Mouse (Mus musculus) megakaryocyte-erythroid progenitor cell, adult 5-6 weeks (primary cell): ENCODE measurements at regions not wholly inside any gene's neighbourhood (a gene's known extent, or its start where the extent isn't known, plus 50 kb on each side); places are given as distances from the start of the nearest gene placed in this dataset.
"Not testable (repeated sequence)": the region's sequence is repeated elsewhere in the genome, so short reads cannot be mapped to it uniquely, and the experiment has no call there.

ENCODE experiments used
- ATAC-seq: replicated peaks from 2 replicates; pipeline ENCODE4 v1.8.0; 2016; ENCODE audit warnings: mild to moderate bottlenecking, inconsistent platforms; ENCODE audit not compliant: severe bottlenecking, poor library complexity, low FRiP score, low TSS enrichment

DNA sequence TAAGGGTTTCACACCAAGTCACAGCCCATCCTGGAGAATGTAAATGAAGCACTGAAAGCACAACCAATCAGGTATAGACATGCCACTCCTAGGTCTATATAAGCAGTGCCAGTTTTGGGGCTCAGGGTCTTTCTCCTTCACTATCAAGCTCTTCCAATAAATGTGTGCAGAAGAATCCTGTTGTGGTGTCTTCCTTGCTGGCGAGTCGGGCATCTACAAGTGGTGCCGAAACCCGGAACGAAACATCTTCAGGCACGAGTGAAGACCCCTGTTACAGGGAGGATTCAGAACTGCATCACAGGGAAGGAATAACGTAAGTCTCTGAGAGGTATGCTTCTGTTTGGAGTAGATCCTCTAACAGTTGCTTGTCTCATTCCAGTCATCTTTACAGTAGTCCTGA is 299.9 kb upstream of the Rgma start:
- not testable (repeated sequence) for ATAC-seq

DNA sequence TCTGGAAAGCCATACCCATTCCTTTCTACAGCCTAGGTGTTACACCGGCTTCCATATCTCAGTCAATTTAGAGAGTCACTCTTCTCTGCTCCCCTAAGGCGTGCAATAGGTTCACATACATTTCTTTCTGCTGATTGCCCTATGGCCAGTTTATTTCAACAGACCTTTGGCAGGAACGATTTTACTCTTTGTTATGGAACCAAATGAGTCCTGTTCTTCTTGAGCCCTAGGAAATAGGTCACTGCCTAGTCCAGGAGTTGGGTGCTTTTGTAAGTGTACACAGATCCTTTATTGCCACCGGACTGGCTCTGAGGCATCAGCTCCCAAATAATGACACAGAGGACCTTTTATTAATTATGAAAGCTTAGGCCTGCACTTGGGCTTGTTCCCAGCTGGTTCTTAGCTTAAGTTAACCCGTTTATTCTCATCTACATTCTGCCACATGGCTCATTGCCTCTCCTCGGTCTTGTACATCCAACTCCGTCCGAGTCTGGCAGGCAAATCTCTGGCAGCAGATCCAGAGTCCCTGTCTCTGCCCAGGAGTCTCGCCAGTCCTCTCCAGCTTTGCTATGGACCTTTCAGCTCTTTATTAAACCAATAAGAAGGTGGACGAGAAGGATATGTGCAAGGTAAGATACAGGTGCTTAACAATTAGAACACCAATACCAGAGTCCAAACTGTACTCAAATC is 287.7 kb upstream of the Rgma start:
- no peak for ATAC-seq

DNA sequence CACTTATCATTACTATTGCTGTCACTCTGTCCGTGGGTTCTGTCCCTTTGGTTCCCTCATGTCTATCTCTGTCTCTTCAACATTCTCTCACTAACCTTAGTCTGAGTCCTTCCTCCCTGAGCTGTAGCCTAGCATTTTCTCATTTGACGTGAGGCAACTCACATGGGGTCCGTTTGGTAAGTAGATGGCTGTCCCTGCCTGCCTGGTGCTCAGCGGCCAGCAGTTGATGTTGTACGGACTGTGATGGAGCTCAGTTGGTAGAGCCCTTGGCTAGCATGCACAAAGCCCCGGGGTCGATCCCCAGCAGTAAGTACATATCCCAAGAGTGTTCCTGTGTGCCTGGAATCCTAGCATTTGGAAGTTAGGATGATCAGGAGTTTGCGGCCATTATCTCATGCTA is 287.0 kb upstream of the Rgma start:
- ATAC-seq: no peak

DNA sequence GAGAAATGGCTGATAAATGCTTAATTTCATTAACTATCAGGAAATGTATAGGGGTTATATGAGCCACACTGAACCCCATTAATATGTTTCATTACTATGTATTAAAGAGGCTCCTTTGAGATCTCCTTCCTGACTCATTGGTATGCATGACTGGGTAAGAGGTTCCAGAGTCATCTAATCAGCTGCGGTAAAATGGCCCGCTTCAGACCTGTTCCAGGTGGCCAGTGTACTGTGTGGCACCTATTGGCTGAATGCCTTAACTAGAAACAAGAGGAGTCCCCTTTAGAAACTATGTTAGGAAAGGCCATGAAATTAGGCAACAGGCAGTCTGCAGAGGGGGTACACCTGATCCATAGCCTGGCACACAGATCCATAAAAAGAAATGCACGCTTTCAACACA is 283.6 kb upstream of the Rgma start:
- no peak for ATAC-seq

DNA sequence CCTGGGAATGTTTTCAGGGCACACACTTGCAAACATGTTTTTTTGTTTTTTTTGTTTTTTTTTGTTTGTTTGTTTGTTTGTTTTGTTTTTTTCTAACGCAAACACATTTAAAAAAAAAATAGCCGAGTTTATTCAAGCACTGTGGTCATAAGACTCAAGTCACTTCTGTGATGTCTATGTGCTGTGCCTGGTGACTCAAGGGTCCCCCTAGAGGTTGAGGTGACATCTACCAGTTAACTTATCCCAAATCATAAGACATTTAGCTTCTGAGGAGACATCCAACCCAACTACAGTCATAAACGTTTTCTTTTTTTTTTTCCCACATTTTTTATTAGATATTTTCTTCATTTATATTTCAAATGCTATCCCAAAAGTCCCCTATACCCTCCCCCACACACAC is 281.2 kb upstream of the Rgma start:
- no peak for ATAC-seq

DNA sequence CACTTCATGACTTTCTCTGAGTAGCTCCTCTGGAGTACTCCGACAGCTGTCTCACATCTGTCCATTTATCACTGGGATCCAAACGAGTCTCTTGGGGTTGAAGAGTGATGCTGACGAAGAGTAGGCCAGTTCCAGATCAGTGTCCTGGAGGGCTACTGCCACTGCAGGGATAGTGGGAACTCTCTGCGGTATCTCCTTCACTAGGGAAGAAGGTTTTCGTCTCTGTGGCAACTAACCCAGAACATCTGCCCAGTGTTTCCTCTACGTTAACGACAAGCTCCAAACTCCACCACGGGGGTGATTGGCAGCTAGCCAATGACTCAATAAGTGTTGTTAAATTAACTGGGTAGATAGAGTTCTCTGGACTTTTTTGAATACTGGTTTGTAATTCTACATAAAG is 256.4 kb upstream of the Rgma start:
- ATAC-seq: no peak

DNA sequence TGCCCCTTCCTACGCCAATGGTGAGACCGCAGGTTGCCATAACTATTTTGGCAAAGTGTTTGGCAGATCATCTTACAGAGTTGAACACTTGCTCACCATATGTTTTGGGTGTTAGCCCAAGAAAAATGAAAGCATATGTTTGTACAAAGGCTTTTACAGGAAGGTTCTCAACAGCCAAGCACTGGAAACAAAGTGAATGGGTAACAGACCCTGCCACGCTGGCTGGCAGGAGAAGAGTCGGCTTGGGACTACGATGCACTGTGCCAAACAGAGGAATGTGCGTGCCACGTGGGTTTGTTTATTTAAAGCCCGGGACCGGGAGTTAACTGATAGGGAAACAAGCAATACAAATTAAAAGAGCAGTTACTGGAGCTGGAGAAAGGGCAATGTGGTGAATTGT is 255.0 kb upstream of the Rgma start:
- no peak for ATAC-seq

DNA sequence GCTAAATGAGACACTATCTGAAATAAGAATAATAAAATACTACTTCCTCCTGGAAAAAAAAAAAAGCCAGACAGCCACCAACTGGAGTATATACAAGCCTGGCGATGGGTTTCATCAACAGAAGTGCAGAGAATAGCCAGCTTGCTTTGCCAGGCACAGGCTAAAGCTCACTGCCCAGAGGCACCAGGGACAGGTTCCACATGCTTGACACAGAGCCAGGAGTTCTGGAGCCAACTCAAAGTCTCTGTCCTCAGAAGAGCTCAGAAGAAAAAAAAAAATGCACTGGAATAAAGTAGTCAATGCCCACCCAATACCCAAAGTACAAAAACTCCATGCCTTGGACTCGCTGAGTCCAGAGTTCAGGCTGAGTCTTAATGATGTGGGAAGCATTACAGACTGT is 250.3 kb upstream of the Rgma start:
- no peak for ATAC-seq

DNA sequence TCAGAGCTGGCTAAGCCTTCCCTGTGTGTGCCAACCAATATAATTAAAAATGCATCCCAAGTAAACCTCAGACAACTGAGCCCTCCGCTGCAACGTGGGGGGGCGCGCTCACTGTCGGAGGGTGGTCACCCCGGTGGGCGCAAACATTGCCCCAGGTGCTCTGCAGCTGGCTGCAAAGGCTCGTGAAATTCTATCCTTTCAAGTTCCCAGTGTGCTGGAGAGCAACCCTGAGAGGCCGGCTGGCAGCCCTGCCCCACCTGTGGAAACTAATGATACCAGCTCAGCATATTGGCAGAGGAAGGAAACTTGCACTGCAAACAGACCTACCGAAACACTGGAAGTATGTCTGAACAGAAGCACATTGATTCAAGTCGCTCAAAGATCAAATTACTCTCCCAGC is 249.4 kb upstream of the Rgma start:
- ATAC-seq: no peak

DNA sequence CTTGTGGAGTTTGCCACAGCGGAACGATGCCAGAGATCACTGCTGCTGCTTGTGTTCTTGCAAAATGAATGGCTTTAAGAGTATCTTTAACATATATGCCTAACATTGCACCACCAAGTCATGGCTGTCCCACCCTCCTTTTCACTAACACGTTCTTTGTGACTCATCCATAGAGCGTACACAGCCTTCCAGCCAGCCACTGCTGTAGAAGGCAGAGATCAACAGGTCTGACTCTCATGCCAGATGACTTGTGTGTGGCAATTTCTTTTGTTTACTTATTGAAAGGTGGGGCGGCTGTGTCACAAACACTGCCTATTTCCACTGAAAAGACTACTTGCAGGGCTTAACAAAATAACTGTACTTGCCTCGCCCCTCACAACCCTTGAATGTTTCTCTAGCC is 239.5 kb upstream of the Rgma start:
- no peak for ATAC-seq

DNA sequence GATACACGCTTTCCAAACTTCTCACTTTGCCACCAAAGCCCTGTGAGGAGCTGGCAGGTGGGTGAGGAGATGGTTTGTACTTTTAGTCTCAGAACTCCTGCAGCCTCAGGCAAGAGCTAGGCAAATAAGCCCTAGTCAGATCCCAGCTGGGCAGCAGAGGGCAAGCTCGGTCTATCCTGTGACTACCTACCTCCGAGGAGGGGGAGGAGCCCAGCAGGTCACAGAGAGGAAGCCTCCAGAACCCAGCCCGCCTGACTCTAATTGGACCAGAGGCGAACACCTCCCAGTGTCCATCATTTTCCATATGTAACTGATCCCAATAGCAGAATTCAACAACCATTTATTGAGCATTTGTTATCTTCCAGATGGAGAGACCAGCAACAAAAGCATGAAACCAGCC is 237.0 kb upstream of the Rgma start:
- ATAC-seq: no peak

DNA sequence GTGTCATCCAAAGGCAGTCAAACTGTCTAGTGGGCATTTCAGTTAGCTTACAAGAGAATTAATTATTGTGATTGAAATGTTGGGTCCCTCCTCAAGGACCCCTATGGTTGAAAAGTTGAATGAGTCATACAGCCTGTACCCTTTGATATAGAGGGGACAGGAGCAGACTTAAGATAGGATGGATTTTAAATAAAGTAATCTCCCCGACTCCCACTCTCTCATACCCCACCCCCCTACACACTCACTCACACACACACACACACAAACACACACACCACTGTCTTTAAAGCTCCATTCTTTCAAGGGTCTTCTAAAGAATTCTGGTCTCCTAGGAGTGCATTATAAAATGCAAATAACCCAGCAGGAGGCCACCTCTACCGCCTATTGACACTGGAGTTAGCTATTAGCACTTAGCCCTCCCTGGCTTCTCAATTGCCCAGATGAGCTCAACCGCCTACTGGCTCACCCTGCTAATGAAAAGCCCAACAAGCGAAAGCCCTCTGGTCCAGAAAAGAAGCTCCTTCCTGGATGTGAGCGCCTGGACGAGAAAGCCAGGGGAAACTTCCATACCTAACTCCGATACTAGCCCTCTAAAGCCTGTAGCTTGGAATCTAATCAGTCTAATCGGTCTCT is 236.3 kb upstream of the Rgma start:
- no peak for ATAC-seq

DNA sequence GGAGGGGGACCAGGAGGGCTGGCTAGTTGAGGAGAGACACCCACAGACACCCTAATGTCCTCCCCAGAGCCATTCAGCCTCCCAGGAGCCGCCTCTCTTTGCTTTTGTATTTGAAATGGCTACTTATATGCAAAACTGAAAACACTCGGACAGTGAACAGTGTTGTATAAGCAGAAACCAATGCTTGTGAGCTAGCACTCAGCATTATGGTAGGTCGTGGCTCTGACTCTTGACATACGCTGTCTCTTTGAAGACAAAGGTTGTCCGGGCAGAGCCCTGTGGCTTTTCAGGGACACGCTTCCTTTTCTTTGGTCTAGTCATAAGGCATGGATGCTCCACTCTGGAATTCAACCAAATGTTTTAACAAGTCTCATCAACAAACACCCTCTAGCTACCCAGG is 235.4 kb upstream of the Rgma start:
- ATAC-seq: no peak

DNA sequence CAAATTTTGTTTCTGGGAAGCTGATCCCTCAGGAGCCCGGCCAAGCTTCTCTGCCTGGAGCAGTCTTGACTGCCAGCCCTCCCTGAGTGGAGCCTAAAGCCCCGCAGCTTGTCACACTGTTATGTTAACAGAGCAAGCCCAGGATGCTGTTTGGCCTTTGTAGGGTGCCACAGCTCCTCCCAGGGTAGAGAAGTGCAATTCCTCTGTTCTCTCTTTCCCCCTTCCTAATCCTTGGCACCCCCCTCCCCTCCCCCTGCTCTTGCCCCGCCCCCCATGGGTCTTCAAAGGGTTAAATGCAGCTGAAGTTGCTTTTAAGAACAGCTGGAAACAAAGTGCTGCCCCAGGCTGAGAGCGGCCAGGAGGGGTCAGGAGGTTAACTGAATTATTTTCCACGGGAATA is 234.1 kb upstream of the Rgma start:
- no peak for ATAC-seq

DNA sequence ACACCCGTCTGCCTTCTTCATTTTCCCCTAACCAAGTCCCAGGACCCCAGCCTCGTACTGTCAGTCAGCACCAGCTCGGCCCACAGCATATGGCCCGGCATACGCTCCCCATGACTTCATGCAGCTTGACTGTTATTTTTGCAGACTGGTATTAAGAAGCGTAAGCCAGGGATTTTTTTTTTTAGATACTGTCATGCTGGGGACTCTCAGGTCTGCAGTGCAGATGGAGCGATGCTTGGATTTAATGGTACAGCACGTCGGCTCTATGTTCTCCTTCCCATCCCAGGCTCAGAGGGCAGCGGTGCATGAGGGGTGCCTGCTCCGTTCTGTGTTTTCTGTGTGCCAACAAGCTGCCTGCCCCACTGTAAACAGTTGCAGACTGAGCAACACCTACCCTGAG is 231.4 kb upstream of the Rgma start:
- no peak for ATAC-seq

DNA sequence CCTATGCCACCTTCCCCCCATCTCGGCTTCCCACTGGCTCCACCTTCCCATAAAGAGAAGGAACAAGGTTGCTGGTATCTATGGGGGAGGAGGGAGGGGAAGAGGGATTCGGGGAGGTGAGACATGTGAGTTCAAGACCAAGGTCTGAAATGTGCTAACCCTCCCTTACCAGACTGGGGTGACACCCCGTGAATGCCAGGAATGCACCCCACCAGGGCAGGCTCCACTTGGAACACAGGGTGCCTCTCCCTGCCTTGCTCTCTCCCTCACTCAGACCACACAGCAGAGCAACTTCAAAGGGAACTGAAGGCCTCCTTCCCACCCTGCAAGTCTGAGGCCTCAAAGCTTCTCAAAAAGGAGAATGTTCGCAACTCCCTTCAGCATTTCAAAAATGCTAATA is 230.5 kb upstream of the Rgma start:
- ATAC-seq: no peak

DNA sequence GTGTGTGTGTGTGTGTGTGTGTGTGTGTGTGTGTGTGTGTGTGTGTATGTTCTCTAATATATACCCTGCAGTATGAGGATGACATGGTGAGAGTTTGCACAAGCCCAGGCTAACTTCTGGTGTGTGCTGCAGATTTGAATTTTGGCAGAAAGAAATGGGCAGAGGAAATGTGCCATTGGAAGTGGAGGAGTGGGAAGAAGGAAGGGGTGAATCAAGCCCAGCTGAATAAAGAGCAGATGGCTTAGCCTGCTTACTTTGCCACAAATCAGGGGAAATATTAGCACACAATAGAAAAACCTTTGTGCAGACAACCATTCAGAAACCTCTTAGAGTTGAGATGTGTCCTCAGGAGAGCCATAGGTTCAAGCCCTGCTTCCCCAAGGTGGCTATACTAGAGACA is 228.1 kb upstream of the Rgma start:
- no peak for ATAC-seq

DNA sequence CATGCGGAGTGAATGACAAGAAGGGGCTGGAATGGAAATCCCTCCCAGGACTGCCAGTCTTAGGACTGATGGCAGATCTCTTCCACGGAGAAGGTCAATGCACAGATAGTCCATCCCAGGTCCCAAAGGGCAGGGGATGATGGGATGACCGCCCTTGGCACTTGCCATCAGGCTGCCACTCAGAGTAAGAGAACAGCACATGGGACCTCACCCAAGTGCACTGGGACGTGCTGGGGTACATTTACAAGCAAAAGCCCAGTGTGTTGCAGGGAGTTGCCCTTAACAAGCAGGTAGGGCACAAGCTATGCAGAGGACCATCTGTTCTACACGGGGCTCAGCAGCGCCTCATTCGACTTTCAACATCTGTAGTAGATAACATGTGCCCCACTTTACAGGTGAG is 224.9 kb upstream of the Rgma start:
- ATAC-seq: no peak

DNA sequence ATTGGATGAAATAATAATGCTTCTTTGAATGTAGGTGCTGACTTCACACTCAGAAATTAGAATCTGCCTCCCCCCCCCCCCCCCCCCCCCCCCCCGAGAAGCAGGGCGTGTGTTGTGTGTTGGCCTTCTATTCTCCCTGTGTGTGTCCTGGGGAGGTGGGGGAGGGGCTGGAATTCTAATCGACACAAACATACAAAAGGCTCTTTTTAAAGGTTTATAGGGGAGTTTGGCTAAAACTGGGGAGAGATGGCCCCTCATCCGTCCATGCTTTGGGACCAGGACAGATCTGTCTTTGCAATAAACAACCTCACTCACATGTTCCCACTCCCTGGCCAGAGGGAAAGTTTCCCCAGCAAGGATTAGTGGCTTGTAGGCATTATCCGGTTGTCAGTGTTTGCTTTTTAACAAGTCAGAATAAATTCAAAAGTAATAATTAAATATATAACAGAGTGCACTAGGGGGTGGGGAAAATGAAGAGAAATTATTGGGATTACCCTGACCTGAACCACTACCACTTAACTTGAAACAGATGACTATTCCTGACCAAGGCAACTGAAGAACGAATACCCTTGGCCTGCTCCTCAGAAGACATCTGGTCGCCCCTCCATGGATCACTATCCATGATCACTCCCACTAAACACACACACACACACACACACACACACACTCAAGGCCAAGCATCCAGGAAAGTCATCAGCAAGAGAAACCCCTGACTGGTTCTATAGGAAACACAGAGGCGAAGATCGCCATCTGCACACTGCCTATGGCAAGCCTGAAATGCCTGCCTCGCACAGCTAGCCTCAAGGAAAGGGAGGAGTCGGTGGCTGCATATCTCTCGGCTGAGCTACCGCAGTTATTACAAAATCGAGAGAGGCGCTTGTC is 223.5 kb upstream of the Rgma start:
- no peak for ATAC-seq

DNA sequence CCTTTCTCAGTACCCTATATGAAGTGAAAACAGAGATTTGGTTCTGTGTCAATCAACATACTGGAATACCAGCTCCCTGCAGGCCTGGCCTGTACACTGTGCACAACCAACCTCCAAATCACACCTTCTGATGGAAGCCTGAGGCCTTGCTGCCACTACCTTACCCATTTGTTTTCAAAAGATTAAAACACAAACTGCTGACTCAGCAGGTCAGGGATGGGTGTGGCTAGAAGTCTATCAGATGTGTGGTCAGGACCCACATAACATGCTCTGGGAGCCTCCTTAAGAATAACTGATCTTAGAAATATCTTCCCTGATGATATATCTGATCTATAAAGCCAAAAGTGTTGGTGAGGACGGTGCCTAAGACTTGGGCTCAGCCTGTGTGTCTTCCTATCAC is 221.6 kb upstream of the Rgma start:
- ATAC-seq: no peak

DNA sequence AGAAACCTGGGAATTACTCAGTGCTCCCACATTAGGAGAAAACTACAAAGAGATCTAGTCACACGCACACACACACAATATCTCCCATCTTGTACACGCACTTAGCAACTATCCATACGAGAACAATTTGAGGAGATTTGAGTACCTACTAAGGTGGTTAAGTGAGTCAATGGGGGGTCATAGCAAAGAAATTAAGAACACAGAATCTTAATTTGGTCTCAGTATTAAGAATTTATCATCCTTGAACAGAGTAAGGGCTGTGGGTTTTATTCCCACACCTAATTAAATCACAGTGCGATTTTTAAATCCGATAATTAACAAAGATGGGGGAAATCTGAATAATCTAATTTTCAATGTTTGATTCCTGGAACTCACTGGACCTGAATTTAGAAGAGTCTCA is 216.5 kb upstream of the Rgma start:
- no peak for ATAC-seq
